Mouse (Mus musculus) hindbrain, embryonic 12.5 days (tissue): ENCODE data around the gene Specc1. TPM values are rescaled to one million over a fixed set of nuclear protein-coding genes. Genes with fewer than 3 reads are reported as not detected.

Source experiments
- ATAC-seq: fragments of 200-750 bp; cut with Nextera tagmentation; 2 replicates; pipeline ENCODE4 v1.8.0; 2017; ENCODE audit warnings: moderate TSS enrichment; ENCODE audit not compliant: low FRiP score
- H3K27ac ChIP-seq: fragments of 300-500 bp; sonication (generic); 2 replicates; pipeline ENCODE4 v1.5.1; 2016; ENCODE audit warnings: mild to moderate bottlenecking
- H3K27me3 ChIP-seq: fragments of 300-500 bp; sonication (generic); 2 replicates; pipeline ENCODE4 v1.6.1; 2016; ENCODE audit warnings: mild to moderate bottlenecking
- H3K36me3 ChIP-seq: fragments of 300-500 bp; sonication (generic); 2 replicates; pipeline ENCODE4 v1.6.1; 2016; ENCODE audit warnings: mild to moderate bottlenecking
- H3K4me1 ChIP-seq: fragments of 300-500 bp; sonication (generic); 2 replicates; pipeline ENCODE4 v1.6.1; 2016
- H3K4me2 ChIP-seq: fragments of 300-500 bp; sonication (generic); replicated peaks from 2 replicates; pipeline ENCODE4 v1.6.1; 2016; ENCODE audit warnings: mild to moderate bottlenecking
- H3K4me3 ChIP-seq: fragments of 300-500 bp; sonication (generic); 2 replicates; pipeline ENCODE4 v1.5.1; 2016; ENCODE audit warnings: mild to moderate bottlenecking
- H3K9ac ChIP-seq: fragments of 300-500 bp; sonication (generic); 2 replicates; pipeline ENCODE4 v1.6.1; 2016; ENCODE audit warnings: mild to moderate bottlenecking, moderate library complexity
- H3K9me3 ChIP-seq: fragments of 300-500 bp; sonication (generic); replicated peaks from 2 replicates; pipeline ENCODE4 v1.6.1; 2016; ENCODE audit warnings: mild to moderate bottlenecking
- WGBS: fragments of 180-500 bp; shearing (Covaris S2); methylation state at CpG from one replicate; pipeline ENCODE4 v1.1.7; 2016; 5-methylcytosine and 5-hydroxymethylcytosine counted together
- polyA plus RNA-seq: library from polyadenylated mRNA; unstranded; fragments of >200 nt; fragmentation: Nextera tagmentation; extraction: Ambion mirVana; gene quantifications from 2 replicates; pipeline ENCODE4 v1.2.1, GENCODE M21; 2016

Gene Specc1
- polyA plus RNA-seq, 1 experiment from 2014 or later: 15.7 TPM

GRCm38 (mm10) chr11:62215107-62215506 is 258.5 kb downstream of the Specc1 start:
- H3K4me3 ChIP-seq: no peak overlapping the region
- no peak for ATAC-seq
- no peaks in the 10 kb centered on the region for H3K27me3 ChIP-seq
- H3K4me1 ChIP-seq: no peaks in the 10 kb centered on the region
- no peak overlapping the region for H3K9ac ChIP-seq
- no peak overlapping the region for H3K4me2 ChIP-seq
- no peak overlapping the region for H3K27ac ChIP-seq
- H3K36me3 ChIP-seq: peaks cover 4% of the 10 kb centered on the region; the same call in 1 of the 2 replicates
- no peaks in the 10 kb centered on the region for H3K9me3 ChIP-seq
- WGBS: 60% methylated on average over 2 of the region's 2 CpGs

DNA sequence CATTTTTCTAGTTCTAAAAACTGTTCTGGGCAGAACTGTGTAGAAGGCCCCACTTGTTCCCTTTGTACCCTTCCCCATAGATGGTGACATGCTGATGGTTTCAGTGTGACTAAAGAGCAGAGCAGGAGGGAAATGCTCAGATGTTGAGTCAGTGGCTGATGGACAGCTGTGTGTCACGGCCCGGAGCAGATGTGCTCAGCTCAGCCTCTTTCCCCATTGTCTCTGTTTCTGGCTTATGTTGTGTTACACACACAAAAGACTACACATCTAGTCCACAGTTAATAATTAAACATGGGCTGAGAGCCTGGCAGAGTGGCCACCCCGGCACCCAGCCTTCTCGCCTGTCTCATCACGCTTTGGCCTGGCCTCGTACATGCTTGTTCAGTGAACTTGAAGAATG is 261.2 kb downstream of the Specc1 start:
- 70% methylated on average over 6 of the region's 6 CpGs for WGBS
- H3K27me3 ChIP-seq: no peaks in the 10 kb centered on the region
- ATAC-seq: no peak
- H3K4me2 ChIP-seq: no peak overlapping the region
- no peak overlapping the region for H3K4me3 ChIP-seq
- 0 out of 2 replicates have a peak, but pooled peaks cover 4% of the 10 kb centered on the region for H3K36me3 ChIP-seq
- no peak overlapping the region for H3K9ac ChIP-seq
- no peaks in the 10 kb centered on the region for H3K9me3 ChIP-seq
- no peaks in the 10 kb centered on the region for H3K4me1 ChIP-seq
- no peak overlapping the region for H3K27ac ChIP-seq

- ATAC-seq: no peak
- no peak overlapping the region for H3K4me3 ChIP-seq
- no peaks in the 10 kb centered on the region for H3K9me3 ChIP-seq
- 81% methylated on average over 7 of the region's 7 CpGs for WGBS
- H3K4me2 ChIP-seq: no peak overlapping the region
- 0 out of 2 replicates have a peak, but pooled peaks cover 4% of the 10 kb centered on the region for H3K36me3 ChIP-seq
- H3K9ac ChIP-seq: no peak overlapping the region
- no peak overlapping the region for H3K27ac ChIP-seq
- H3K4me1 ChIP-seq: no peaks in the 10 kb centered on the region
- no peaks in the 10 kb centered on the region for H3K27me3 ChIP-seq
These were observed 264.4 kb downstream of the Specc1 start for GRCm38 (mm10) chr11:62220756-62221510.

- Histone ChIP-seq H3K9me3 (no peaks in the 10 kb centered on the region), H3K36me3 (0 out of 2 replicates have a peak, but pooled peaks cover 4% of the 10 kb centered on the region), H3K27me3 (no peaks in the 10 kb centered on the region), H3K4me1 (no peaks in the 10 kb centered on the region), H3K9ac (no peak overlapping the region), H3K4me3 (no peak overlapping the region), H3K4me2 (no peak overlapping the region), H3K27ac (no peak overlapping the region)
- WGBS: 86% methylated on average over 5 of the region's 5 CpGs
- ATAC-seq: no peak
These were observed 266.9 kb downstream of the Specc1 start for GRCm38 (mm10) chr11:62223416-62223815.

- Histone ChIP-seq H3K4me3 (no peak overlapping the region), H3K4me1 (no peaks in the 10 kb centered on the region), H3K9me3 (no peaks in the 10 kb centered on the region), H3K27me3 (no peaks in the 10 kb centered on the region), H3K36me3 (0 out of 2 replicates have a peak, but pooled peaks cover 4% of the 10 kb centered on the region), H3K4me2 (no peak overlapping the region), H3K27ac (no peak overlapping the region), H3K9ac (no peak overlapping the region)
- ATAC-seq: no peak
- WGBS: 95% methylated on average over 7 of the region's 7 CpGs
These were observed 267.4 kb downstream of the Specc1 start for GRCm38 (mm10) chr11:62223962-62224361.

- 78% methylated on average over 4 of the region's 4 CpGs for WGBS
- no peak overlapping the region for H3K27ac ChIP-seq
- no peak for ATAC-seq
- no peaks in the 10 kb centered on the region for H3K36me3 ChIP-seq
- no peak overlapping the region for H3K4me2 ChIP-seq
- H3K4me3 ChIP-seq: no peak overlapping the region
- H3K9ac ChIP-seq: no peak overlapping the region
- no peaks in the 10 kb centered on the region for H3K9me3 ChIP-seq
- no peaks in the 10 kb centered on the region for H3K4me1 ChIP-seq
- no peaks in the 10 kb centered on the region for H3K27me3 ChIP-seq
These were observed 268.2 kb downstream of the Specc1 start for GRCm38 (mm10) chr11:62224797-62225196.

DNA sequence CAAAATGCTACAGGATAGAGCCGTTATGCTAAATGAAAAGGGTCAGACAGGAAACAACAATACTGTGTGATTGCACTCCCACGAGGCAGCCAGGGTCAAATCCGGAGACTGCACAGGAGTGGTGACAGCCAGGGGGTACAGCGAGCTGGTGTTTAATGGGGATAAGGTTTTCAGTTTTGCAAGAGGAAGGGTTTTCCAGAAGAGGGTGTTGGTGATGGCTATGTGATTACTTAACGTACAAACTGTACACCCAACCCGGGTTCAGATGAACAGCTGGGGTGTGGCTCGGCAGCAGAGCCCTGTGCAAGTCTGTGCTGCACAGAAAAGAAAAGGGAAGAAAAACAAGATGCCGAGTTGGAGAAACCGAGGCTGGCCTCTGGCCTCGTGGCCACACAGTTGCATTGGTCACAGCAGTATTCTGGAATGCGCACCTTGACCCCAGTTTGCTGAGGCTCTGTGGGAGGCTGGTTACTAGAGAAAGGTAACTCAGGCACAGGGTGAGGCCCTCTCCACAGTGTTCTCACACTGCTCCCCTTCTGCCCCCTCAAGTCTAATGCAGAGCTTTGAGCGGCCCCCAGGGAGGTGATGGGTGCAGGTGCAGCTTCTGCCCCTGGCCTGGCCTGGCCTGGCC is 284.2 kb downstream of the Specc1 start:
- Histone ChIP-seq H3K4me1 (no peaks in the 10 kb centered on the region), H3K4me2 (no peak overlapping the region), H3K9me3 (no peaks in the 10 kb centered on the region; the same call in 1 of the 2 replicates), H3K9ac (no peak overlapping the region), H3K27ac (no peak overlapping the region), H3K36me3 (no peaks in the 10 kb centered on the region), H3K27me3 (no peaks in the 10 kb centered on the region), H3K4me3 (no peak overlapping the region)
- 73% methylated on average over 12 of the region's 12 CpGs for WGBS
- ATAC-seq: no peak

DNA sequence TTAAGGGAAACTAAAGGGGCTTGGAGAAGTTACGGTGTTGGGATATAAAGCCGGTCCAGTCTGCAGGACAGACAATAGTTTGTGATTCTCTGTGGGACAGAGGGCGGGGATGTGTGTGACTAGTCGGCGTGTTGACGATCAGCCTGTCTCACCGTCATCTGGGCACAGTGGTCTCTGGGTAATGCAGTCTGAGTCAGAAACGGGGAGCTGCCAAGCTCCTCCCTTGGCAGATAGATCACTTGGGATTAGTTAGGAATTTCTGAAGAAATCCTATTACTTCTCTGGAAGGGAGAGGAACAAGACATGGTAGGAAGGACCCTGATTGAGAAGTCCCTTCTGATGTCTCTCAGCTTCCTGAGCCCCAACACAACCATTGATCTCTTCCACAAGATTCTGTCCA is 287.3 kb downstream of the Specc1 start:
- no peak overlapping the region for H3K27ac ChIP-seq
- H3K27me3 ChIP-seq: peaks cover 12% of the 10 kb centered on the region
- WGBS: 88% methylated on average over 8 of the region's 8 CpGs
- 0 out of 2 replicates have a peak, but pooled peaks cover 5% of the 10 kb centered on the region for H3K4me1 ChIP-seq
- H3K4me2 ChIP-seq: no peak overlapping the region
- H3K9ac ChIP-seq: no peak overlapping the region
- no peak overlapping the region for H3K4me3 ChIP-seq
- no peaks in the 10 kb centered on the region; the same call in 1 of the 2 replicates for H3K9me3 ChIP-seq
- ATAC-seq: no peak
- H3K36me3 ChIP-seq: no peaks in the 10 kb centered on the region

DNA sequence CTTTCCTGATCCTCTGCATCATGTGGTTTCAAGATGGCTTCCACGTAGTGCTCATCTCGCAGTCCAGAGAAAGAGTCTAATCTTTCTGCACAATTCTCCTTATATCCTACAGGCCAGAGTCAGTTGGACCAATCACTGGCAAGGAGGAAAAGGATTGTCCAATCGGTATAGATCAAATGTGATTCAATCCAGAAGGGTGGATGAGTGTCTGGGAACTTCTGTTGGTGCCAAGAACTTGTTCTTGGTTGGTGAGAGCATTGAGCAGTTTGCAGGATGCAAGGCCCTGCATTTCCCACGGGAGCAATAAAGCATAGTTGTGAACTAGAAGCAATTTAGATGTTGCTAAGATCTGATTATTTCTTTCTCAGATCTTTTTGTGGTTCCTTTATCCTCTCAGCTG is 287.9 kb downstream of the Specc1 start:
- Histone ChIP-seq H3K27ac (no peak overlapping the region), H3K4me3 (no peak overlapping the region), H3K9ac (no peak overlapping the region), H3K36me3 (no peaks in the 10 kb centered on the region), H3K4me2 (no peak overlapping the region), H3K27me3 (peaks cover 18% of the 10 kb centered on the region), H3K9me3 (no peaks in the 10 kb centered on the region; the same call in 1 of the 2 replicates), H3K4me1 (peaks cover 7% of the 10 kb centered on the region; the same call in 1 of the 2 replicates)
- WGBS: 93% methylated on average over 4 of the region's 4 CpGs
- no peak for ATAC-seq

DNA sequence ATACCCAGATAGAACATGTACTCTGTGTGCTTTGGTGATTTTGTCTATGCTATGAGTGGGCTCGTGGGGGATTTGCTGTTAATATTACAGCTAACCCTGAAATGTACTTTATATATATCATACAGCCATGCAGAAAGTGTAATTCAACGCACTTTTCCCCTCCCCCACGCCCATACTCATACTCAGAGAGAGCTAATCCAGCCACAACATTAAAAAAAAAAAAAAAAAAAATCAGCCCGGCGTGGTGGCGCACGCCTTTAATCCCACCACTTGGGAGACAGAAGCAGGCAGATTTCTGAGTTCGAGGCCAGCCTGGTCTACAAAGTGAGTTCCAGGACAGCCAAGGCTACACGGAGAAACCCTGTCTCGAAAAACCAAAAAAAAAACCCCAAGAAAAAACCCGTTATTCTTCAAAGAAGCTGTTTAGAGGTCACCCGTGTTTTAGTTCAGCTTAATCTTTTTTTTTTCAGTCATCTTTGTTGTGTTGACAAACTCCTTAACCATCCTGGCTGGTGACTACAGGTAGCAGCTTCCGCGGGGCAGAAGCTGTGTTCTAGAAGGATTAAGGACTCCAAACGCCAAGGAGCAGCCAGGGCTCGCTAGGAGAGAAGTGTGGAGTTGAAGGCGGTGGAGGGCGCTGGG is 291.3 kb downstream of the Specc1 start:
- H3K9ac ChIP-seq: peak overlapping the region; percentile 59
- H3K27me3 ChIP-seq: peaks cover 39% of the 10 kb centered on the region
- peak overlapping the region; percentile 99 for H3K4me2 ChIP-seq
- H3K27ac ChIP-seq: no peak overlapping the region
- WGBS: 41% methylated on average over 18 of the region's 18 CpGs
- H3K36me3 ChIP-seq: no peaks in the 10 kb centered on the region
- no peaks in the 10 kb centered on the region; the same call in 1 of the 2 replicates for H3K9me3 ChIP-seq
- peaks cover 24% of the 10 kb centered on the region for H3K4me1 ChIP-seq
- peak overlapping the region; percentile 65 for H3K4me3 ChIP-seq
- ATAC-seq: no peak; the same call in 1 of the 2 replicates

DNA sequence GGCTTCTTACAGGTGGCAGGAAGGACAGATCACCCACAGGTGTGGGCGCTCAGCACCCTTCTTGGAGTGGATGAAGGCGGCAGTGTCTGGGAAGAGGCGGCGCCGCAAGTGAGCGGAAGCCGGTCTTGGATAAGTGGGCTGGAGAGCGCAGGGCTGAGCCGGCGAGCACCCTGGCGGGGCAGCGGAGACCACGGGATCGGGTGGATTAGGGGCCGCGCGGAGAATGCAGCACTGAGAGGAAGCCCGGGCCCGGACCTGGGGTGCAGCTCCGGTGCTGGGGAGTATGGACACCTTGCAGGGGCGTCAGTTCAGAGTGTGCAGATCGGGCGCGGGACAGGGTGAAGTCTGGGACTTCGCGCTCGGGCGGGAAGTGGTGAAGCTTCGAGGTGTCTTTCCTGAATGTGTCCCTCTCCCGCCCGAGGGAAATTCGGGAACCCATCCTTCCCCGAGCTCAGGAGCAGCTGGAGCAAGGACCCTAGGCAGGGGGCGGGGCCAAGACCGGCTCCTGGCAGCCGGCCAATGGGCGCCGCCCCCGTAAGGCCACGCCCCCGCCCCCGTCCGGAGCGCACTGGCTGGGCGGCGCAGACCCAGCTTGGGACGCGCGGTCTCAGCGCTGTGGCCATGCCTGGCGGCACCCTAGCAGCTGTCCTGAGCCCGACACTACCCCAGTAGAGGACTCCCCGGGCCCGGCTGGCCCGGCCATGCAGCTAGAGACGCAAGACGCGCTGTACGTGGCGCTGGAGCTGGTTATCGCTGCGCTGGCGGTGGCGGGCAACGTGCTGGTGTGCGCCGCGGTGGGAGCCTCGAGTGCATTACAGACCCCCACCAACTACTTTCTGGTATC is 292.1 kb downstream of the Specc1 start, which contains the start of gene Adora2b:
Gene Adora2b, plus strand, starts transcription at position 584 of the 844 bp plus-strand sequence.
- peak within 1 kb of the TSS; percentile 99 for H3K4me2 ChIP-seq
- no peak within 1 kb of the TSS for H3K27ac ChIP-seq
- ATAC-seq: peak; percentile 94
- H3K9ac ChIP-seq: peak within 1 kb of the TSS; percentile 59
- H3K4me1 ChIP-seq: peaks cover 24% of the 10 kb centered on the region
- peaks cover 39% of the 10 kb centered on the region for H3K27me3 ChIP-seq
- H3K36me3 ChIP-seq: no peaks in the 10 kb centered on the region
- no peaks in the 10 kb centered on the region; the same call in 1 of the 2 replicates for H3K9me3 ChIP-seq
- 1% methylated on average over 69 of the region's 69 CpGs for WGBS
- peak within 1 kb of the TSS; percentile 65 for H3K4me3 ChIP-seq
